Mouse (Mus musculus) hindbrain, postnatal 0 days (tissue): Measurements from ENCODE around the gene Prdm8. TPM values are rescaled to one million over a fixed set of nuclear protein-coding genes. Genes with fewer than 3 reads are reported as not detected.

Experiments used
- ATAC-seq: fragments of 200-750 bp; cut with Nextera tagmentation; 2 replicates; pipeline ENCODE4 v1.8.0; 2017; ENCODE audit warnings: mild to moderate bottlenecking, moderate TSS enrichment, moderate library complexity
- DNase-seq: peaks from one replicate; pipeline ENCODE4 v3.0.0-alpha.2; 2015; ENCODE audit warnings: low spot score
- H3K27ac ChIP-seq: fragments of 300-500 bp; sonication (generic); 2 replicates; pipeline ENCODE4 v1.5.1; 2014; ENCODE audit warnings: mild to moderate bottlenecking
- H3K27me3 ChIP-seq: fragments of 300-500 bp; sonication (generic); 2 replicates; pipeline ENCODE4 v1.6.1; 2014; ENCODE audit warnings: low read length, mixed read lengths; ENCODE audit not compliant: insufficient read depth
- H3K36me3 ChIP-seq: fragments of 300-500 bp; sonication (generic); 2 replicates; pipeline ENCODE4 v1.6.1; 2014; ENCODE audit warnings: low read length, mixed read lengths; ENCODE audit not compliant: insufficient read depth
- H3K4me1 ChIP-seq: fragments of 300-500 bp; sonication (generic); 2 replicates; pipeline ENCODE4 v1.6.1; 2014; ENCODE audit warnings: antibody characterized with exemption, low read length, mixed read lengths; ENCODE audit not compliant: insufficient read depth
- H3K4me2 ChIP-seq: fragments of 300-500 bp; sonication (generic); 2 replicates; pipeline ENCODE4 v1.6.1; 2014; ENCODE audit warnings: low read depth, mild to moderate bottlenecking, low read length, moderate library complexity, mixed read lengths
- H3K4me3 ChIP-seq: fragments of 300-500 bp; sonication (generic); 2 replicates; pipeline ENCODE4 v1.5.1; 2014; ENCODE audit warnings: low read length
- H3K9ac ChIP-seq: fragments of 300-500 bp; sonication (generic); replicated peaks from 2 replicates; pipeline ENCODE4 v1.6.1; 2014; ENCODE audit warnings: mild to moderate bottlenecking, low read length, moderate library complexity, mixed read lengths
- H3K9me3 ChIP-seq: fragments of 300-500 bp; sonication (generic); 2 replicates; pipeline ENCODE4 v1.6.1; 2016; ENCODE audit warnings: low read length, mixed read lengths
- CTCF ChIP-seq: IDR thresholded peaks from 2 replicates; pipeline ENCODE4 v1.5.1; 2016; ENCODE audit warnings: antibody characterized with exemption, control low read depth, low read depth
- WGBS: fragments of 180-500 bp; shearing (Covaris S2); extraction: QIAGEN DNeasy Blood & Tissue Kit; methylation state at CpG from one replicate; pipeline ENCODE4 v1.1.7; 2014; 5-methylcytosine and 5-hydroxymethylcytosine counted together
- polyA plus RNA-seq: library from polyadenylated mRNA; unstranded; fragments of >200 nt; fragmentation: Nextera tagmentation; extraction: Ambion mirVana; gene quantifications from 2 replicates; pipeline ENCODE4 v1.2.1, GENCODE M21; 2015
- total RNA-seq: library from RNA; depleted of rRNA; stranded (reverse); fragments of >200 nt; gene quantifications from 2 replicates; pipeline ENCODE4 v1.2.3, GENCODE M21; 2014

The Prdm8 gene
- total and polyA plus RNA-seq, 2 experiments from 2014 or later, result 2.7 to 38.0 TPM

DNA sequence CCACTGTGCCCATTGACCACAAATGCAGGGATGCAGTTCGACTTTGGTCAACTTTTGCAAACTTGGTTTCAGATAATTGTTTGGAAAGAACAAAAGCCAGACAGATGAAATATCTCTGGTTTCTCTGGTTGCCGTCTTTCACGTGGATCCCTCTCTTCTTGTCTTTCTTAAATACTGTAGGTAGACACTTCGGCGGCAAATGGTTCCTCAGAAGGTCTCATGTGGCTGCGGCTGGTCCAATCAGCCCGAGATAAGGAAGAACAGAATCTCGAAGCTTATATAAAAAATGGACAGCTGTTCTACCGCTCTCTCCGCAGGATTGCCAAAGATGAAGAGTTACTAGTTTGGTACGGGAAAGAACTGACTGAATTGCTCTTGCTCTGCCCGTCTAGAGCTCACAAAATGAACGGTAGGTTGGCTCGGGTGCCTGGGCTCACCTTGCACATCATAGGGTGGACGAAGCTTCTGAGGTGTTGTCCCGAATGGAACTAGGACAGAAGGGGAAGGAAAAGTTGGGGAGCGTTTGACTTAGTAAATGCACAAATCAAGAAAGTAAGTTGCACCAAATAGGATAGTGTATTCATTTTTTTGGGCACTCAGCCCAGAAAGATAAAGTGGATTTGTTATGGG lies 17.4 kb downstream of the Prdm8 start:
- Histone ChIP-seq H3K4me2 (peak overlapping the region; percentile 68), H3K9me3 (no peaks in the 10 kb centered on the region), H3K9ac (peak overlapping the region; percentile 38), H3K36me3 (no peaks in the 10 kb centered on the region), H3K27ac (peak overlapping the region; percentile 15; the same call in 1 of the 2 replicates), H3K4me1 (no peaks in the 10 kb centered on the region), H3K4me3 (peak overlapping the region; percentile 52), H3K27me3 (peaks cover 23% of the 10 kb centered on the region; the same call in 1 of the 2 replicates)
- 12% methylated on average over 17 of the region's 17 CpGs for WGBS
- no peak for TF ChIP-seq CTCF
- ATAC-seq (no peak), DNase-seq (peak; percentile 21)

DNA sequence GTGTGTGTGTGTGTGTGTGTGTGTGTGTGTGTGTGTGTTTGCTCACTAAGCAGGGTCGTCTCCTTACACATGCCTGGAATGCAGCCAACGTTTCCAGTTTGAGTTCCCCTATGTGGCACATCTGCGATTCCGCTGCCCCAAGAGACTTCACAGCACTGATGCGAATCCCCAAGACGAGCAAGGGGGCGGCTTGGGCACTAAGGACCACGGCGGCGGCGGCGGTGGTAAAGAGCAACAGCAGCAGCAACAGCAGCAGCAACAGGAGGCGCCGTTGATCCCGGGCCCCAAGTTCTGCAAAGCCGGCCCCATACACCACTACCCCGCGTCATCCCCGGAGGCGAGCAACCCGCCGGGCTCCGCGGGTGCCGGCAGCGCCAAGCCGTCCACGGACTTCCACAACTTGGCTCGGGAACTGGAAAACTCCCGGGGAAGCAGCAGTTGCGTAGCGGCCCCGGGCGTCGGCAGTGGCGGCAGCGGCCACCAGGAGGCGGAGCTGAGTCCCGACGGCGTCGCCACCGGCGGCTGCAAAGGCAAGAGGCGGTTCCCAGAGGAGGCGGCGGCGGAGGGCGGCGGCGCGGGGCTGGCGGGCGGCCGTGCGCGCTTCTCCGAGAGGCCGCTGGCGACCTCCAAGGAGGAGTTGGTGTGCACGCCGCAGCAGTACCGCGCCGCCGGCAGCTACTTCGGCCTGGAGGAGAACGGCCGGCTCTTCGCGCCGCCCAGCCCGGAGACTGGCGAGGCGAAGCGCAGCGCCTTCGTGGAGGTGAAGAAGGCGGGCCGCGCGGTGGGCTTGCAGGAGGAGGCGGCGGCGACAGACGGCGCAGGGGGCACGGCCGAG lies 18.2 kb downstream of the Prdm8 start:
- peak overlapping the region; percentile 56 for H3K9ac ChIP-seq
- DNase-seq, result peak; percentile 89

GRCm38 (mm10) chr5:98185806-98186751 lies 19.1 kb downstream of the Prdm8 start:
- Histone ChIP-seq H3K4me1 (no peaks in the 10 kb centered on the region), H3K4me2 (peak overlapping the region; percentile 68), H3K9me3 (no peaks in the 10 kb centered on the region), H3K36me3 (no peaks in the 10 kb centered on the region), H3K9ac (peak overlapping the region; percentile 56), H3K27ac (peak overlapping the region; percentile 77), H3K27me3 (peaks cover 26% of the 10 kb centered on the region; the same call in 1 of the 2 replicates), H3K4me3 (peak overlapping the region; percentile 52)
- ATAC-seq, result peak; percentile 41
- whole genome bisulfite sequencing, result under 1% methylated on average over 69 of the region's 106 CpGs
- DNase-seq, result peak; percentile 67
- TF ChIP-seq CTCF, result no peak

More for the DNA sequence above, 18.2 kb downstream of the Prdm8 start:
- peak; percentile 55 for ATAC-seq
- WGBS, result under 1% methylated on average over 89 of the region's 89 CpGs
- Histone ChIP-seq H3K4me3 (peak overlapping the region; percentile 52), H3K36me3 (no peaks in the 10 kb centered on the region), H3K27me3 (peaks cover 26% of the 10 kb centered on the region; the same call in 1 of the 2 replicates), H3K4me2 (peak overlapping the region; percentile 68), H3K9me3 (no peaks in the 10 kb centered on the region), H3K4me1 (no peaks in the 10 kb centered on the region), H3K27ac (peak overlapping the region; percentile 77)
- TF ChIP-seq CTCF, result peak; percentile 56

DNA sequence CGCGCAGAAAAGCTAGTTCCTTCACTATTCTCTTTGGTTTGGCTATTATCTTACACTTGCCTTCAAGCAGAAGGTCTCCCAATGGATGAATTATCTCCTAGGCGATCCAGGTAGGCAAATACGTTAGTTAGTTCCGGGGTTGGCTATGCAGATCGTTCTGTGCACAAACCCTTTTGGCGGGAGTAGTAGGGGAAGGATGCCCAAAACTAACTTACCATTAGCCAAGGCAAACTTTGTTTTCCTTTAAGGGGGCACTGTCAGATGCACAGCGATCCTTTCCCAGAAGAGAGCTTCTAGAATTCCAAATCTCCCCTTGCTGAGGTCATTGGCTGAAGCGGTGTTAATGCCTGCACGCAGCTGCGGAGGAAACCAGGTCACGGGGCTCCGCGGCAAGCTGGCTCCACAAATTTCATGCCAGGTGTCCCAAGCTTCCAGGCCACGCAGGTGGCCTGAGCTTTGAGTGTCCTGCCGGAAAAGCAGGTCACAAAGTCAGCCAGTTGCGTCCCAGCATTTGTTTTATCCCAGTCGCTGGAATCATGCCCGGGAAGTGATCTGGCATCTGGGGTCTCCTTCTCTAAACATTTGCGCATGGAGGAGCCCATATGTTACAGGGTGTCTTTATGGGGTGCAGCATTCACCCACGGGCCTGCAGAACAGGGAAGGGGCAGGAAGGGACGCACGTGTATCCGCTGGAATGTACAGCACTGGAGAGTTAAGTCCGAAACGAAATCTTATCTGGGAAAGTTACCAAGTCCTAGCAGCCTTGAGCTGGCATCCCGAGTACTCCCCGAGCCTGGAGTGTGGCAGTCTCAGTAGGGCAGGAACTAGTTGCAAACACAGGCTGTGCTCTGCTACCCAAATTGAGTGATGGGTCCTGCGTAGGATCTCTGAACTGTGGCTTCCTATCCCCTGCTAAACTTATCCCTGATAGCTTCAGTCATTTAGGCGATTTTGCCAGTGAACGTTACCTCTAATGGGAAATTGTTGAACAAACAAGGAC lies 22.5 kb downstream of the Prdm8 start:
- Histone ChIP-seq H3K4me2 (peak overlapping the region; percentile 45), H3K4me1 (no peaks in the 10 kb centered on the region), H3K27me3 (peaks cover 19% of the 10 kb centered on the region; the same call in 1 of the 2 replicates), H3K4me3 (0 out of 2 replicates have a peak overlapping the region, but pooled peaks have one; percentile 13), H3K36me3 (no peaks in the 10 kb centered on the region), H3K9me3 (no peaks in the 10 kb centered on the region), H3K27ac (no peak overlapping the region), H3K9ac (no peak overlapping the region)
- ATAC-seq, result no peak
- no peak for TF ChIP-seq CTCF
- peak; percentile 54 for DNase-seq
- 2% methylated on average over 31 of the region's 31 CpGs for WGBS

DNA sequence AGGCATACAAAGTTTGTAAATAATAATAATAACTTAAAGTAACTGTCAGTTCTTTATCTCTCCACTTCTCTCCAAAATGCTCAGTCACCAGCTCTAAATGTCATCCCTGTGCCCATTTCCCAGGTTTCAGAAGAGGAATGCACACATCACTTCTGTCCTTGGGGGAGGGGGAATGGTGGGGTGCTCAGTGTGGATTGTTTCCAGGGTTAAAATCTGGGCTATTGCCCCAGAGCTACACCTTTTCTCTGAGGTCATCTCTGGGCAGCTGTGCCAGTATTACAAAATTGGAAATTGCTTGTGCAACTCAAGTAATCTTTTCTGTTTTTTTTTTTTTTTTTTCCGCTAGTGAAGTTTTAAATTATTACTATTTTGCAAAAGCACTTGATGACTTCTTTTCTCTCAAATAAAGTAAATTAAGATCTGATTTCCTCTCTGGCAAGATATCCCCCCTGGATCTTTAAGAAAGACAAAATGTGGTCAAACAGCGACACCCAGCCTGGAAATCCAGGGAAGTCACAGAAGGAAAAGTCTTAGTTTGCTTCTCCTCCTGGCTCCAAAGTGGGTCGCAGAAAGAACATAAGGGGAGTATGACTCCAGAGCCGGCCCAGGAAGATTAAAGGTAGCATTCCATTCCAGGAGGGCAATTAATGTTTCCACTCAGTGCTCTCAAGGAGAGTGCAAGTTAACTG lies 25.4 kb downstream of the Prdm8 start:
- no peak overlapping the region for H3K4me3 ChIP-seq
- H3K4me2 ChIP-seq, result no peak overlapping the region
- no peaks in the 10 kb centered on the region for H3K9me3 ChIP-seq
- no peaks in the 10 kb centered on the region for H3K4me1 ChIP-seq
- 41% methylated on average over 4 of the region's 4 CpGs for WGBS
- TF ChIP-seq CTCF, result peak; percentile 27; the same call in 1 of the 2 replicates
- H3K9ac ChIP-seq, result no peak overlapping the region
- no peaks in the 10 kb centered on the region for H3K36me3 ChIP-seq
- no peak overlapping the region for H3K27ac ChIP-seq
- peak; percentile 32 for DNase-seq
- no peak for ATAC-seq
- H3K27me3 ChIP-seq, result peaks cover 18% of the 10 kb centered on the region; the same call in 1 of the 2 replicates
